Mouse (Mus musculus): Measurements from ENCODE around the gene Sox13. TPM values are rescaled to one million over a fixed set of nuclear protein-coding genes. Genes with fewer than 3 reads are reported as not detected.
A peak's percentile ranks its signal among the peaks of the same experiment; 100 is the strongest.

Gene Sox13
- polyA plus RNA-seq, 1 experiment from 2014 or later: 4.4 TPM

DNA sequence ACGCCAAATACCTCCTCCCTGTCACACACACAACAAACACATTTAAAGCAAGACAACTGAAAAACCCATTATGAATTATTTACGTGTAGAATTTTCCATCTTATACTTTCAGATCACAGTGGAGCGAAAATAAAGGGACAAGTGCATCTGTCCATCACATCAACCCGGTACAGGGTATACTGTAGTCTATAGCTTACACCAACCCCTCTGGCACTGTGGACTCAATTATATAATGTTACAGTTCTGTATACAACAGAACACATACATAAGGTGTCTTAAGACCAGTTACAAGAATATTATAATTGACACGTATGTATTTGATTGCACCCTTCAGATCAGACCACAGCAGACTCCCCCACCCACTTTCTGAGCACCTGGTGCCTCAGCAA is 27.1 kb downstream of the Sox13 start:
- Histone ChIP-seq H3K9me3 (ENCODE audit: control insufficient read depth, low read length) (no peaks in the 10 kb centered on the region), H3K27me3 (replicated peaks; ENCODE audit: control insufficient read depth, insufficient read depth, low read length) (no peaks in the 10 kb centered on the region), H3K4me2 (ENCODE audit: low read length) (peak overlapping the region; percentile 28), H3K27ac (ENCODE audit: low read length) (peak overlapping the region; percentile 43; the same call in 1 of the 2 replicates), H3K4me3 (replicated peaks; ENCODE audit: low read length) (no peak overlapping the region), H3K9ac (replicated peaks; ENCODE audit: low read depth, low read length) (peak overlapping the region; percentile 46), H3K4me1 (replicated peaks; ENCODE audit: control insufficient read depth, insufficient read depth, low read length) (peaks cover 17% of the 10 kb centered on the region), H3K36me3 (ENCODE audit: control insufficient read depth, insufficient read depth) (no peaks in the 10 kb centered on the region)
- WGBS: 52% methylated on average over 5 of the region's 5 CpGs
- 0 out of 2 replicates have a peak, but pooled peaks have one; percentile 19 for ATAC-seq

DNA sequence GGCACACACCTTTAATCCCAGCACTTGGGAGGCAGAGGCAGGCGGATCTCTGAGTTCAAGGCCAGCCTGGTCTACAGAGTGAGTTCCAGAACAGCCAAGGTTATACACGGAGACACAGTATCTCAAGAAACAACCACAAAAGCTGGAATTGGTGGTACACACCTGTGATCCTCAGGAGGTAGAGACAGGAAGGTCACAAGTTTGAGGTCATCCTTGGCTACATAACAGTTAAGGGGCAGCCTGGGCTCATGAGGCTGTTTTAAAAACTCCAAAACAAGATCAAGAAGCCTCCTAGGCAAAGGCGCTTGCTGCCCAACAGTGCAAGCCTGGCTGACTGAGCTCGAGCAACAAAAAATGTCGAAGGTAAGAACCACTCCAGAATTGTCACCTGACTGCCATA is 27.5 kb downstream of the Sox13 start:
- no peak for ATAC-seq
- no peaks in the 10 kb centered on the region for H3K27me3 ChIP-seq (replicated peaks; ENCODE audit: control insufficient read depth, insufficient read depth, low read length)
- peaks cover 17% of the 10 kb centered on the region for H3K4me1 ChIP-seq (replicated peaks; ENCODE audit: control insufficient read depth, insufficient read depth, low read length)
- no peak overlapping the region for H3K9ac ChIP-seq (replicated peaks; ENCODE audit: low read depth, low read length)
- no peaks in the 10 kb centered on the region for H3K36me3 ChIP-seq (ENCODE audit: control insufficient read depth, insufficient read depth)
- H3K4me3 ChIP-seq (replicated peaks; ENCODE audit: low read length): no peak overlapping the region
- 83% methylated on average over 5 of the region's 5 CpGs for WGBS
- H3K27ac ChIP-seq (ENCODE audit: low read length): no peak overlapping the region
- no peaks in the 10 kb centered on the region for H3K9me3 ChIP-seq (ENCODE audit: control insufficient read depth, low read length)
- no peak overlapping the region for H3K4me2 ChIP-seq (ENCODE audit: low read length)

DNA sequence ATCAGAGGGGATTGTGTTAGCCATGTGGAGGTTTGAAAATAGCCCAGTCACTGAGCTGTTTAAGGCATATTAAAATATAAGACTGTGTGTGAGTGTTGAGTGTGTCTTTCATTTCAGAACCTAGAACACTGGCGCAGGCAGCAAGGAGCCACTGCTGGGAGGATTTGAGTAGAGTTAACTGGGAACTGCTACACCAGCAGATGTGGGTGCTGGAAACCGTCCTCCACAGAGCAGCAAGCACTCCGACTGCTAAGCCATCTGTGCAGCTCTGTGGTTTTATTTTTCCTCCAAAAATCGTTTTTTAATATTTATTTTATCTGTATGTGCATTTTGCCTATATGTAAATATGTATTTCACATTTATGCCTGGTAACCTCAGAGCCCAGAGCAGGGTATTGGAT is 29.5 kb downstream of the Sox13 start:
- ATAC-seq: peak; percentile 62

DNA sequence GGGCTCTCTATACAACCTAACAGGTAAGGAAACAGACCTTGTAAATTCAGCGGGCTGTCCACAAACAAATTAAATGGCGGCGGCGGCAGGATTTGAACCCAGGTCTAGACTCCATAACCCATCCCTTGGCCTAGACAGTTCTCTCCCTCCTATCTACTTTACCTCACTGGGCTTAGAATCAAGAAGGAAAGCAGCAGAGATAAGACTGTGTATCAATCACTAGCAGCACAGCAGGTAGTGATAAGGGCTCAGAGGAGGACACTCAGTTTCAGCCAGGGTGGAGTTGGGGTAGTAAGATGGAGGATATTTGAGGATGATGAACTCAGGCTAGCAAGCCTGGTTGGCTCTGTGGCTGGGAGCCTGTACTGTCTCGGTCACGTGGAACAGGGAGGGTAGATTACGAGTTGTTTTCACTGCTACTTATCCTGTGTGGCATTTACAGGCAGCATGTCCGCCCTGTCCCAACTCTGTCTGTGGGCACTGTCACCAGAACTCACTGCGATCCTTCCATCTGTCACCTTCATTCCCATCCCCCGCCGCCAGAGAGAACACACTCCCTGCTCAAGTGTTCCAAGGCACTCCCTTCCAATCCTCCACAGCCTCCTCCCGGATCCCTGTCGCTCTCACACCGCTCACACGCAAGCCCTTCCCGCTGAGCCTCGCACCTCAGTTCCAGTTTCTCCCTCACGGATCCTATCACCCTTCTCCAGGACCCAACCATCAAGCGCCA is 36.5 kb downstream of the Sox13 start:
- Histone ChIP-seq H3K4me1 (replicated peaks; ENCODE audit: control insufficient read depth, insufficient read depth, low read length) (peaks cover 6% of the 10 kb centered on the region; the same call in 1 of the 2 replicates), H3K4me2 (ENCODE audit: low read length) (no peak overlapping the region), H3K9me3 (ENCODE audit: control insufficient read depth, low read length) (no peaks in the 10 kb centered on the region), H3K4me3 (replicated peaks; ENCODE audit: low read length) (no peak overlapping the region), H3K27ac (ENCODE audit: low read length) (no peak overlapping the region), H3K27me3 (replicated peaks; ENCODE audit: control insufficient read depth, insufficient read depth, low read length) (no peaks in the 10 kb centered on the region), H3K9ac (replicated peaks; ENCODE audit: low read depth, low read length) (no peak overlapping the region), H3K36me3 (ENCODE audit: control insufficient read depth, insufficient read depth) (no peaks in the 10 kb centered on the region)
- ATAC-seq: no peak
- 67% methylated on average over 19 of the region's 19 CpGs for WGBS

More for the DNA sequence above, 29.5 kb downstream of the Sox13 start:
- H3K9me3 ChIP-seq (ENCODE audit: control insufficient read depth, low read length): no peaks in the 10 kb centered on the region
- no peaks in the 10 kb centered on the region for H3K27me3 ChIP-seq (replicated peaks; ENCODE audit: control insufficient read depth, insufficient read depth, low read length)
- H3K4me3 ChIP-seq (replicated peaks; ENCODE audit: low read length): no peak overlapping the region
- WGBS: 50% methylated on average over 4 of the region's 4 CpGs
- no peak overlapping the region for H3K4me2 ChIP-seq (ENCODE audit: low read length)
- peak overlapping the region; percentile 13; the same call in 1 of the 2 replicates for H3K27ac ChIP-seq (ENCODE audit: low read length)
- no peaks in the 10 kb centered on the region for H3K36me3 ChIP-seq (ENCODE audit: control insufficient read depth, insufficient read depth)
- no peak overlapping the region for H3K9ac ChIP-seq (replicated peaks; ENCODE audit: low read depth, low read length)
- H3K4me1 ChIP-seq (replicated peaks; ENCODE audit: control insufficient read depth, insufficient read depth, low read length): peaks cover 17% of the 10 kb centered on the region

DNA sequence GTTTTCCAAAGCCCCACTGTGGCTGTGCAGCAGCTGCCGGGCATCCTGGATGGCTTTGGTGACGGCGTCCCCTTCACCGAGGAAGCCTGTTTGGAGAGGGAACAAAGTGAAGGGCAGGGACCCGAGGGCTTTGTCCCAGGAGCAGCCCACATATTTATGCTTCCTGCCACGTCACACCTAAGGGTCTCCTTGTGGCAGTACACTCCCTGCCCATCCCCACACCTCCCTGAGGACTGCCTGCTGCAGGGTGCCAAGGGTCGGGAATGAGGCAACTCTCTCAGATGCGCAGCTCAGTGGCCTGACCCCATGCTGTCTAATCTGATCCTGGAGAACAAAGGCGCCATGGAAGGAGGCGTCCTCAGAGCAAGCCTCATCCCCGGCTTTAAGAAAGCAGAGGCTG is 38.0 kb downstream of the Sox13 start:
- H3K27me3 ChIP-seq (replicated peaks; ENCODE audit: control insufficient read depth, insufficient read depth, low read length): no peaks in the 10 kb centered on the region
- H3K9ac ChIP-seq (replicated peaks; ENCODE audit: low read depth, low read length): peak overlapping the region; percentile 43; the same call in 1 of the 2 replicates
- no peak overlapping the region for H3K27ac ChIP-seq (ENCODE audit: low read length)
- 36% methylated on average over 11 of the region's 11 CpGs for WGBS
- H3K4me3 ChIP-seq (replicated peaks; ENCODE audit: low read length): no peak overlapping the region
- no peak for ATAC-seq
- peaks cover 6% of the 10 kb centered on the region; the same call in 1 of the 2 replicates for H3K4me1 ChIP-seq (replicated peaks; ENCODE audit: control insufficient read depth, insufficient read depth, low read length)
- H3K9me3 ChIP-seq (ENCODE audit: control insufficient read depth, low read length): no peaks in the 10 kb centered on the region
- H3K36me3 ChIP-seq (ENCODE audit: control insufficient read depth, insufficient read depth): no peaks in the 10 kb centered on the region
- H3K4me2 ChIP-seq (ENCODE audit: low read length): no peak overlapping the region

DNA sequence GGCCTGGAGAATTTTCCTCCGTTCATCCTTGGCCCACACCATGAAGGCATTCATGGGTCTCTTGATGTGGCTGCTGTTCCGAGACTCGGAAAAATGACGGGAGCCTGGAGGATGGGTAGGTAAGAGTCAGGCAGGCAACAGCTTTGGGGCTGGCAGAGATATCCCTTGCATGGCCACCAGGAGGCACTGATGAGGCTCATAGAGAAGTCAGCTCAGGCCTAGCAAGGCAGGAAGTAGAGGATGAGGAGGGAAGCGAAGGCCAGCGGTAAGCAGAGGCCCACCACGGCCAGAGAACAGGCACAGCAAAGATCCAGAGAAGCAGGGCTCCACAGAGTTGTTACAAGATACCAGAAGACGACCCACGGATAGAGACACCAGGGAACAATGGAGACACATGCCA is 38.7 kb downstream of the Sox13 start:
- Histone ChIP-seq H3K9ac (replicated peaks; ENCODE audit: low read depth, low read length) (peak overlapping the region; percentile 43), H3K27me3 (replicated peaks; ENCODE audit: control insufficient read depth, insufficient read depth, low read length) (no peaks in the 10 kb centered on the region), H3K4me3 (replicated peaks; ENCODE audit: low read length) (no peak overlapping the region), H3K9me3 (ENCODE audit: control insufficient read depth, low read length) (no peaks in the 10 kb centered on the region), H3K27ac (ENCODE audit: low read length) (no peak overlapping the region), H3K4me1 (replicated peaks; ENCODE audit: control insufficient read depth, insufficient read depth, low read length) (peaks cover 6% of the 10 kb centered on the region; the same call in 1 of the 2 replicates), H3K4me2 (ENCODE audit: low read length) (peak overlapping the region; percentile 6; the same call in 1 of the 2 replicates), H3K36me3 (ENCODE audit: control insufficient read depth, insufficient read depth) (no peaks in the 10 kb centered on the region)
- peak; percentile 45 for ATAC-seq
- WGBS: 31% methylated on average over 9 of the region's 9 CpGs

DNA sequence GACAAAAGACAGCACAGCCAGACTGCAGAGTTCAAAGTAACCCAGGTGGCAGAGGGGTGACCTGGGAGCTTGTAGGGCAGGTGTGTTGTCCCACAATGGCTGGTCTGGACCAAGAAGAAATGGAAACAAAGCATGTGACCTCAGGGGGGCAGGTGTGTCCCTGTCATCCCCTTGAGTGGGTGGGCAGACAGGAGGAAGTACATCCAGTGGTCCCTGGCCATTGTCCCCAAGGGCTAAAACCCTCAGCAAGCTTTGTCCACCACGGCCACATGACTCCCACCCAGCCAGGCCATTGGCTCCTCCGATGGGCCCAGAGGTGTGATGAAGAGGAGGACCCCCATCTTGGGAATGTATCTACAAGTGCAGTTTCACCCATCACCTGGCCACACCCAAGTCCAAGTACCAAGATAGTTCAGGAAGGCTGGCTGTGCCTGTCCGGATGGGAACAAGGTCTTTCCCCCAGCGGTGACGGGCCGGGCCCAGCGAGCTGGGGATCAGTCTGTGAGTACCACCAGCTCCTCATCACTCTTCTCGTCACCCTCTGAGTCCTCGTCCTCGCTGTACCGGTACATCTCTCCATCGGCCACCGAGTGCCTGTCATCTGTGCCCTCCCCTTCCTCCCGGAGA is 40.9 kb downstream of the Sox13 start:
- Histone ChIP-seq H3K36me3 (ENCODE audit: control insufficient read depth, insufficient read depth) (no peaks in the 10 kb centered on the region), H3K4me1 (replicated peaks; ENCODE audit: control insufficient read depth, insufficient read depth, low read length) (peaks cover 10% of the 10 kb centered on the region; the same call in 1 of the 2 replicates), H3K4me3 (replicated peaks; ENCODE audit: low read length) (no peak overlapping the region), H3K4me2 (ENCODE audit: low read length) (no peak overlapping the region), H3K27me3 (replicated peaks; ENCODE audit: control insufficient read depth, insufficient read depth, low read length) (no peaks in the 10 kb centered on the region), H3K27ac (ENCODE audit: low read length) (no peak overlapping the region), H3K9me3 (ENCODE audit: control insufficient read depth, low read length) (no peaks in the 10 kb centered on the region), H3K9ac (replicated peaks; ENCODE audit: low read depth, low read length) (no peak overlapping the region)
- WGBS: 94% methylated on average over 14 of the region's 14 CpGs
- ATAC-seq: no peak

DNA sequence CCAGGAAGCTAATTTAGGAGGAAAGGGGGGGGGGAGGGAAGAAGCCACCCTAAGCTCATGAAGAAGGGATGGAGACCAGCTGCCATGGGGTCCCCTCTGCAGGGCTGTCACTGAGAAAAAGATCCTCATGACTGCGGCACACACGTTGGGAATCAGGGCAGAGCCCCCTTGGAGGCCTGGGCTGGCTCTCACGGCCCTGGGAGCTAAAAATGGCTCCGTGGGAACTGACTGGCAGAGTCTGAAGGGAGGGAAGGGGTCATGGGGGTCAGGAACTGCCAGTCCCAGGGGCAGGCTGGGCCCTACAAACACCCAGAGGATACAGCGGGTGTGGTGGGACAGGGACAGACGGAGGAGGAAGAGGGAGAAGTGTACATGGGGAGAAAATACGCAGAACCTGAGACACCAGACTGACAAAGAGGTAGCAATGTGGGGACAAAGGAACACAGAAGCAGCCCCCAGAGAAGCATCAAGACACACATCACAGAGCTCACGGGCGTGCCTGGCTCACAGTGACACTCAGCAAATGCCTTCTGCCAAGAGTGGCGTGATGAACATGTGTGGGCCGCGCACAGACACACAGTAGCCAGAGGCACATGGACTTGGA is 41.5 kb downstream of the Sox13 start:
- H3K4me3 ChIP-seq (replicated peaks; ENCODE audit: low read length): no peak overlapping the region
- peaks cover 10% of the 10 kb centered on the region; the same call in 1 of the 2 replicates for H3K4me1 ChIP-seq (replicated peaks; ENCODE audit: control insufficient read depth, insufficient read depth, low read length)
- H3K9ac ChIP-seq (replicated peaks; ENCODE audit: low read depth, low read length): no peak overlapping the region
- no peak overlapping the region for H3K4me2 ChIP-seq (ENCODE audit: low read length)
- 55% methylated on average over 12 of the region's 12 CpGs for WGBS
- no peaks in the 10 kb centered on the region for H3K27me3 ChIP-seq (replicated peaks; ENCODE audit: control insufficient read depth, insufficient read depth, low read length)
- H3K9me3 ChIP-seq (ENCODE audit: control insufficient read depth, low read length): no peaks in the 10 kb centered on the region
- ATAC-seq: no peak
- no peak overlapping the region for H3K27ac ChIP-seq (ENCODE audit: low read length)
- H3K36me3 ChIP-seq (ENCODE audit: control insufficient read depth, insufficient read depth): no peaks in the 10 kb centered on the region

DNA sequence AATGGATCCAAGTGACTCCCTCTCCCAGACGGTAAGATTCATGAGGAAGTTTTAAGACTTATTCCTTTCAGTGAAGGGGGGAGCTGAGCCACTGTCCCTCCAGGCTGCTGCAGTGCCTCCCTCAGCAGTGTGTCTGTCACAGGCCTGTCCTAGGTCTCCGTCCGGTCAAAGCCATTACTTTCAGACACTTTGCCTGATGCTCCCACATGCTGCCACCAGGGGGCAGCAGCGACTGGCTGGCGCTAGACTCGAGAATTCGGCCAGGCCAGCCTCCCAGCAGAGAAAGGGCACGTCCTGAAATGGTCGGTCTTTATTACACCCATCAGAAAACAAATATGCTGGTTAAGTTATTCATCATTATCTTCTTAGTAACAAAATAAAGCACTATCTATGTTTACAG is 42.2 kb downstream of the Sox13 start:
- H3K36me3 ChIP-seq (ENCODE audit: control insufficient read depth, insufficient read depth): no peaks in the 10 kb centered on the region
- peaks cover 10% of the 10 kb centered on the region; the same call in 1 of the 2 replicates for H3K4me1 ChIP-seq (replicated peaks; ENCODE audit: control insufficient read depth, insufficient read depth, low read length)
- H3K4me3 ChIP-seq (replicated peaks; ENCODE audit: low read length): no peak overlapping the region
- 4% methylated on average over 9 of the region's 9 CpGs for WGBS
- ATAC-seq: 0 out of 2 replicates have a peak, but pooled peaks have one; percentile 8
- H3K4me2 ChIP-seq (ENCODE audit: low read length): no peak overlapping the region
- H3K9ac ChIP-seq (replicated peaks; ENCODE audit: low read depth, low read length): no peak overlapping the region
- no peak overlapping the region for H3K27ac ChIP-seq (ENCODE audit: low read length)
- H3K27me3 ChIP-seq (replicated peaks; ENCODE audit: control insufficient read depth, insufficient read depth, low read length): no peaks in the 10 kb centered on the region
- H3K9me3 ChIP-seq (ENCODE audit: control insufficient read depth, low read length): no peaks in the 10 kb centered on the region
